Mouse (Mus musculus): ENCODE data around the gene Nectin2. TPM values are rescaled to one million over a fixed set of nuclear protein-coding genes. Genes with fewer than 3 reads are reported as not detected.

The Nectin2 gene
- polyA plus RNA-seq, 1 experiment from 2014 or later, result 56.3 TPM

GRCm38 (mm10) chr7:19714836-19715235 is 35.4 kb downstream of the Nectin2 start:
- no peaks in the 10 kb centered on the region for H3K27me3 ChIP-seq (replicated peaks)
- no peaks in the 10 kb centered on the region for H3K9me3 ChIP-seq
- H3K9ac ChIP-seq, result peak overlapping the region; percentile 90
- H3K4me2 ChIP-seq, result peak overlapping the region; percentile 94
- WGBS, result 0% methylated on average over 39 of the region's 39 CpGs
- H3K36me3 ChIP-seq (replicated peaks), result 0 out of 2 replicates have a peak, but pooled peaks cover 23% of the 10 kb centered on the region
- peak overlapping the region; percentile 79 for H3K27ac ChIP-seq
- peak overlapping the region; percentile 88 for H3K4me3 ChIP-seq
- peaks cover 20% of the 10 kb centered on the region for H3K4me1 ChIP-seq
- ATAC-seq (replicated peaks), result no peak

DNA sequence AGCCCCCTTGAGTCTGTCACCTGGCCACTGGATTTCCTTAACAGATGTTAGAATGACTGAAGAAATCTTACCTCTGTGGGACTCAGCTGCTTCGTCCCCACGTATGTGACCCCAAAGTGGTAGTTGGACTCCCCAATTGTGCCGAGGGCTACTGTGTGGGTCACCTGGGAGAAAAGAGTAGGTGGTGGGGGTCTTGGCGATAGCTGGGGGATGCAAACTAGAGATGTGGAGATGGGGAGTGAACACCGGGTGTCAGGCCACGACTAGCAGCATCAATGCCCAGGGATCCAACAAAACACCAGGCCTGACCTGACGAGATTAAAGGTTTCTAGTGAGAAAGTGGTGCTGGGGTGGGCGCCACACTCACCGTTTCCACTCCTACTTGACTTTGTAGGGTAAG is 36.7 kb downstream of the Nectin2 start:
- ATAC-seq (replicated peaks), result no peak
- 92% methylated on average over 9 of the region's 9 CpGs for WGBS
- peaks cover 20% of the 10 kb centered on the region for H3K4me1 ChIP-seq
- no peak overlapping the region for H3K27ac ChIP-seq
- 0 out of 2 replicates have a peak, but pooled peaks cover 19% of the 10 kb centered on the region for H3K36me3 ChIP-seq (replicated peaks)
- no peaks in the 10 kb centered on the region for H3K9me3 ChIP-seq
- no peak overlapping the region for H3K4me3 ChIP-seq
- H3K9ac ChIP-seq, result no peak overlapping the region
- H3K4me2 ChIP-seq, result no peak overlapping the region
- H3K27me3 ChIP-seq (replicated peaks), result no peaks in the 10 kb centered on the region

- Histone ChIP-seq H3K9me3 (no peaks in the 10 kb centered on the region), H3K4me3 (no peak overlapping the region), H3K9ac (no peak overlapping the region), H3K27ac (no peak overlapping the region), H3K4me1 (peaks cover 20% of the 10 kb centered on the region), H3K36me3 (replicated peaks) (0 out of 2 replicates have a peak, but pooled peaks cover 19% of the 10 kb centered on the region), H3K27me3 (replicated peaks) (no peaks in the 10 kb centered on the region), H3K4me2 (no peak overlapping the region)
- 56% methylated on average over 4 of the region's 4 CpGs for WGBS
- no peak for ATAC-seq (replicated peaks)
Measured at GRCm38 (mm10) chr7:19713196-19713595, 37.1 kb downstream of the Nectin2 start.

GRCm38 (mm10) chr7:19712414-19712813 is 37.9 kb downstream of the Nectin2 start:
- Histone ChIP-seq H3K4me2 (no peak overlapping the region), H3K4me3 (no peak overlapping the region), H3K27me3 (replicated peaks) (no peaks in the 10 kb centered on the region), H3K9ac (no peak overlapping the region), H3K9me3 (no peaks in the 10 kb centered on the region), H3K4me1 (peaks cover 20% of the 10 kb centered on the region), H3K36me3 (replicated peaks) (0 out of 2 replicates have a peak, but pooled peaks cover 20% of the 10 kb centered on the region), H3K27ac (no peak overlapping the region)
- WGBS, result 78% methylated on average over 4 of the region's 4 CpGs
- no peak for ATAC-seq (replicated peaks)

DNA sequence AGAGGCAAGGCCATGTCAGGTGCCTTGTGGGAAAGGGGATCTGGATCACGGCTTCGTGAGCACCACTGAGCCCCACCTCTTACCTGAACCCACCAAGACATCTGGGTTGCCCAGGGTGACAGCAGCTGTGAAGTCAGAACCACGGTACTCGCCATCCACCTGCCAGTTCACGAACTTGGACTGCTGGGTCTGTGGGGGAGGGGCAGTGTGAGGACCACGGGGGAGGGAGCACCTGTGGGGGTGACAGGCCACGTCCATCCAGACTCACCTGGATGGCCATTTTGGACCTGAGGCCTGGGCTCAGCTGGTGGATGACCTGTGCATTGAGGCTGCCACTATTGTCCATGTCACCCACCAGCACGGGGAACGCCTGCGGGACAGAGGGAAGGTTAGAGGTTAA is 39.6 kb downstream of the Nectin2 start:
- WGBS, result 95% methylated on average over 10 of the region's 10 CpGs
- H3K9me3 ChIP-seq, result no peaks in the 10 kb centered on the region
- no peak overlapping the region for H3K9ac ChIP-seq
- H3K27me3 ChIP-seq (replicated peaks), result no peaks in the 10 kb centered on the region
- H3K4me1 ChIP-seq, result peaks cover 13% of the 10 kb centered on the region
- no peak overlapping the region for H3K27ac ChIP-seq
- H3K36me3 ChIP-seq (replicated peaks), result 0 out of 2 replicates have a peak, but pooled peaks cover 22% of the 10 kb centered on the region
- ATAC-seq (replicated peaks), result no peak
- no peak overlapping the region for H3K4me3 ChIP-seq
- no peak overlapping the region for H3K4me2 ChIP-seq

DNA sequence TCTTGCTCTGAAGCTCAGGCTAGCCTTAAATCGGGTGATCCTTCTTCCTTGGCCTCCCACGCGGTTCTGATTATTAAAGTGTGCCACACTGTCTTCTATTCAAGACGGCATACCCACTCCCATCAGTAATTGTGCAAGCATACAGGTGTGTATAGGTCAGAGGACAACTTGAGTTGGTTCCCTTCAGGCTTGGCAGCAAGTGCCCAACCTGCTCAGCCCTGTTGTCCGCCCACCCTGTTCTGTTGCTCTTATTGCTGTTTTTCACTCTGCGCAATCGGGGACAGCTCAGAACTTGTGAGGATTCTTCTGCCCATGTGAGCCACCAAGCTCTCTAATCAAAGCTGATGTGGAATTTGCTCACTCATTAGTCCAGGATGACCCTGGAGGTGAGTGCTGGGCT is 45.0 kb downstream of the Nectin2 start:
- no peaks in the 10 kb centered on the region for H3K27me3 ChIP-seq (replicated peaks)
- no peak overlapping the region for H3K4me3 ChIP-seq
- H3K4me1 ChIP-seq, result no peaks in the 10 kb centered on the region
- H3K9me3 ChIP-seq, result no peaks in the 10 kb centered on the region
- no peak overlapping the region for H3K9ac ChIP-seq
- no peak overlapping the region for H3K27ac ChIP-seq
- 95% methylated on average over 7 of the region's 7 CpGs for WGBS
- no peak for ATAC-seq (replicated peaks)
- H3K4me2 ChIP-seq, result no peak overlapping the region
- H3K36me3 ChIP-seq (replicated peaks), result peaks cover 14% of the 10 kb centered on the region; the same call in 1 of the 2 replicates

DNA sequence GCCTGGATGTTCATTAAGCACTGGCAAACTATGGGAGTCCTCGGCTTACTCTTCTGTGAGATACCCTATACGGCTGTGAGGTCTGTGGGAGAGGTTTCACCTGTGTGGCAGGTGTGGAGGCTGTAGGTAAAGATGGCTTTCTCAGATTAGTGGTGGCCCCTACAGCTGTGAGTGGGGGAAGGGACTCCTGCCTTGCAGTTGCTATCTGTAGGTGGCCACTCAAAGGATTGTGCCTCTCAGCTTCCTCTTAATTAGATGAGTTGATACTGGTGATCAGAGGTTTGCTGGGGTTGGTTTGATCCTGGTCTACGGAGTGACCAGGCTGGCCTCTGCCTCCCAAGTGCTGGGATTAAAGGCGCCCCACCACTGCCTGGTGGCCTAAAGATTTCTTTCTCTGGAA is 45.8 kb downstream of the Nectin2 start:
- Histone ChIP-seq H3K4me3 (no peak overlapping the region), H3K9me3 (no peaks in the 10 kb centered on the region), H3K36me3 (replicated peaks) (peaks cover 10% of the 10 kb centered on the region; the same call in 1 of the 2 replicates), H3K9ac (no peak overlapping the region), H3K4me1 (peaks cover 2% of the 10 kb centered on the region), H3K27ac (no peak overlapping the region), H3K27me3 (replicated peaks) (no peaks in the 10 kb centered on the region), H3K4me2 (no peak overlapping the region)
- no peak for ATAC-seq (replicated peaks)
- 87% methylated on average over 4 of the region's 4 CpGs for WGBS

DNA sequence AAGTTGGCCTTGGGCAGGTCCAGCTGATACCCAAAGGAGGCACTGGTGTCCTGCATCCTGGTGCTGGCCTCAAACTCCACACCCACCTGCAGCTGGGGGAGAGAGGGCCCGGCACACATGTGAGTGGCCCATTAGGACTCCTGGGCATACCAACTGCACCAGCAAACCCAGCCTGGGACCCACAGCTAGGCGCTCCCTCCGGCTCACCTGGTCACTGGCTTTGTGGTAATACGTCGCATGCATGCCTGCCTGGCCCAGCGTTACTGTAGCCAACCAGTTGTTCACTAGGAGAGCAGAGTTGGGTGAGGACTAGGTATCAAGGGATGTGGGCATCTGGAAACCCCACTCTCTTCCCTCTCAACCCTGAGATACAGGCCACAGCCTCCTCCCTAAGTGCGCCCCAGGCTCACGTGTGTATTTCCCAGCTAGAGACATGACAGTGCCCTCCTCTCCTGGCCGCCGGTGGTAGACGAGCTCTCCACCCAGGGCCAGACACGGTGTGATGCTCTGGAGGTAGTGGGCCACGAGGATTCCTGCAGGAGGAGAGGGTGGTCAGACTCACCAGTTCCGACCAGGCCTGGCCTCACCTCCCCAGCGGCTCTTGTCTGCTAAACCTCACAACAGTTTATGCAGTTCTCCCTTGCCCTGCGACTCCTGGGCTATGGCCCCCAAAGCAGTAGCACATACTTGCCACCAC is 47.3 kb downstream of the Nectin2 start:
- Histone ChIP-seq H3K9me3 (no peaks in the 10 kb centered on the region), H3K9ac (no peak overlapping the region), H3K27me3 (replicated peaks) (no peaks in the 10 kb centered on the region), H3K4me2 (no peak overlapping the region), H3K4me1 (peaks cover 17% of the 10 kb centered on the region), H3K4me3 (no peak overlapping the region), H3K36me3 (replicated peaks) (peaks cover 10% of the 10 kb centered on the region; the same call in 1 of the 2 replicates), H3K27ac (no peak overlapping the region)
- 92% methylated on average over 16 of the region's 16 CpGs for WGBS
- no peak for ATAC-seq (replicated peaks)

DNA sequence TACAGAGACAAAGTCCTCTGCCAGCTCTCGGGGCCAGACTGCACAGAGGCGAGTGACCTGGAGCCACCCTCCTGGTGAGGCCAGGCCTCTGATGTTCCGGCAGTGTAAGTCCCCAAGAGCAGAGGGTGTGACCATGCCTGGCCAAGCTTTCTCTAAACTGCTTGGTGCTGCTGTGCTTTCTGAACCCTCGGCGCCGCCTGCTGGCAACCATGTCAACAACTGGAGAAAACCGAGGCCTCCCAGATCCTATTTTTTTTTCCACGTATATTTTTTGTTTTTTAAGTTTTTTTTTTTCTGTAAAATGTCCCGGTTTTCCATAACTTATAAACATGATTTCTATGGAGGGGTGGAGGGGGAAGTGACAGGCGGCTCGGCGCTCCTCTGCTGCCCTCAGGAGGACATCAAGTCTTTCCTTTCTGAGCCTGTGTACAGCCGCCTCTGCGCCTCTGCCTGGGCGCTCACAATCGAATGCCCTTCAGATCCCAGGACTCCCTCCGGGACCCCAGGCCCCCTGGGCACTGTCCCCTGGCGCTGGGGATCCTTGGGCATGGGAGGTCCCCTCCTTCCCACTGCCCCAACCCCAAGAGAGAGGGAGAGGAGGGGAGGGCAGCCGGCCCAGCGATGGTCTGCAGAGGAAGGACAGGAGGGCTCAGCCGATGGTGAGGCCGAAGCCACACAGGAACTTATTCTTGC is 49.1 kb downstream of the Nectin2 start:
- peak; percentile 49 for ATAC-seq (replicated peaks)
- no peaks in the 10 kb centered on the region for H3K27me3 ChIP-seq (replicated peaks)
- H3K36me3 ChIP-seq (replicated peaks), result peaks cover 8% of the 10 kb centered on the region; the same call in 1 of the 2 replicates
- H3K27ac ChIP-seq, result no peak overlapping the region
- peaks cover 18% of the 10 kb centered on the region for H3K4me1 ChIP-seq
- peak overlapping the region; percentile 8; the same call in 1 of the 2 replicates for H3K4me2 ChIP-seq
- H3K4me3 ChIP-seq, result no peak overlapping the region
- no peak overlapping the region for H3K9ac ChIP-seq
- WGBS, result 28% methylated on average over 22 of the region's 22 CpGs
- H3K9me3 ChIP-seq, result no peaks in the 10 kb centered on the region

GRCm38 (mm10) chr7:19700299-19701068 is 49.8 kb downstream of the Nectin2 start:
- Histone ChIP-seq H3K4me2 (peak overlapping the region; percentile 8; the same call in 1 of the 2 replicates), H3K4me1 (peaks cover 18% of the 10 kb centered on the region), H3K9ac (no peak overlapping the region), H3K36me3 (replicated peaks) (peaks cover 8% of the 10 kb centered on the region; the same call in 1 of the 2 replicates), H3K27me3 (replicated peaks) (no peaks in the 10 kb centered on the region), H3K9me3 (no peaks in the 10 kb centered on the region), H3K4me3 (no peak overlapping the region), H3K27ac (no peak overlapping the region)
- no peak for ATAC-seq (replicated peaks)
- WGBS, result 61% methylated on average over 12 of the region's 12 CpGs

- H3K4me1 ChIP-seq, result peaks cover 18% of the 10 kb centered on the region
- peaks cover 8% of the 10 kb centered on the region; the same call in 1 of the 2 replicates for H3K36me3 ChIP-seq (replicated peaks)
- no peak overlapping the region for H3K27ac ChIP-seq
- no peak for ATAC-seq (replicated peaks)
- no peaks in the 10 kb centered on the region for H3K27me3 ChIP-seq (replicated peaks)
- H3K9me3 ChIP-seq, result no peaks in the 10 kb centered on the region
- no peak overlapping the region for H3K4me3 ChIP-seq
- no peak overlapping the region for H3K4me2 ChIP-seq
- 84% methylated on average over 4 of the region's 4 CpGs for WGBS
- H3K9ac ChIP-seq, result no peak overlapping the region
Measured at GRCm38 (mm10) chr7:19699827-19700148, 50.5 kb downstream of the Nectin2 start.

All from midbrain, embryonic 15.5 days (tissue).